Mouse (Mus musculus): ENCODE measurements at regions not wholly inside any gene's neighbourhood (a gene's known extent, or its start where the extent isn't known, plus 50 kb on each side); places are given as distances from the start of the nearest gene placed in this dataset.

DNA sequence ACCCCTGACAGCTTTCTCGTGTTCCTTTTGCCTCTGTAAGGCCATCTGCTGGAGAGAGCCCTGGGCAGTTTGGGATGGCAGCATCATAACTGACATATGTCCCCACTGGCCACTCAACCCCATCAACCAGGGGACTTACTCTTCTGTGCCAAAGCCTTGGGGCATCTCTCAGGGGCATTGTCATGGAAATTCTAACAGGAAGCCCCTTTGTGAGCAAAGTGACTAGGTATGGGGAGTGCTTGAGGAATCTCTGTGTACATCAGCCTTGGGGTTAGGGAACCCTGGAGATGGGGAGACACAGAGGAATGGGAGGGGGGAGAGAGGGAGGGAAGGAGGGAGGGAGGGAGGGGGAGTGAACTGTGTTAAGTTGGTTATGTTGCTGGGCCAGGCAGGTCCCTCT, 147.2 kb downstream of the Tpra1 start:
- TF ChIP-seq CTCF (IDR thresholded peaks at IDR 0.05; ENCODE audit: extremely low read depth, insufficient read depth, low read length) (no peak), POLR2A (IDR thresholded peaks at IDR 0.05; ENCODE audit: extremely low read depth, insufficient read depth, low read length) (no peak)

Measured in cortical plate, adult 2 months (tissue).